Mouse (Mus musculus): ENCODE results near the gene Pank4. TPM values are rescaled to one million over a fixed set of nuclear protein-coding genes. Genes with fewer than 3 reads are reported as not detected.

Gene Pank4
- 36.6 and 36.8 TPM in 2 replicates for polyA plus RNA-seq (2015; fragmentation: Nextera tagmentation; extraction: Ambion mirVana)

DNA sequence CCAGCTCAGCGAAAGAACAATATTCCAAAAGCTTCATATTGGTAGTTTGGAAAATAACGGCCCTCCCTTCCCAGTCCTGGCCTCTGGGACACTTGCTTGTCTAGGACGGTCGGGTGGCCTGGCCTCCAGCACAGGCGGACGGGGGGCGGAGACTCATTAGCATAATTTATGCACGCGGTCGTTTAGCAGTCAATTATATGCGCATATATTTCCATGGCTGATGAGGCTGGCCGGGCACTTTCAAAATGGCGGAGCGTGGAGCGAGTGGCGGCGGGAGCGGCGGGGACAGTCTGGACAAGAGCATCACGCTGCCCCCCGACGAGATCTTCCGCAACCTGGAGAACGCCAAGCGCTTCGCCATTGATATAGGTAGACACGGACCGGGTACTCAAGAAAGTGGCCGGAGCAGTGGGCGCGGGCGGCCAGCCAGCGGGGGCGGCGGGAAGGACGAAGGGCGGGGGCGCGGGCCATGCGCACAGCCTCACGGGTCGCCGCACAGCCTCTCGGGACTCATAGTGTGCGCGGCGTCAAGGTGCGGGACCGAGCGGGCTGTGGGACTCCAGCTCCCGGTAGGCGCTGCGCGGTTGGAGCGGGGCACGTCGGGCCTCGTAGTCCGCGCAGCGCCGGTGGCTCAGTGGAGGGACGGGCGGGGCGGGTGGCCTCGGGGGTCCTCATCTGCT is at the start of gene Pank4:
Gene Pank4 (plus strand): TSS at position 223 of the 680 bp plus-strand sequence.
- Histone ChIP-seq H3K9me3 (no peaks in the 10 kb centered on the region), H3K4me2 (peak within 1 kb of the TSS; percentile 90), H3K4me3 (peak within 1 kb of the TSS; percentile 86), H3K4me1 (replicated peaks) (peaks cover 70% of the 10 kb centered on the region), H3K9ac (peak within 1 kb of the TSS; percentile 92), H3K36me3 (peaks cover 2% of the 10 kb centered on the region), H3K27me3 (peaks cover 9% of the 10 kb centered on the region), H3K27ac (replicated peaks) (peak within 1 kb of the TSS; percentile 97)
- under 1% methylated on average over 64 of the region's 66 CpGs for whole genome bisulfite sequencing
- ATAC-seq (ENCODE audit: low read depth): peak; percentile 91

DNA sequence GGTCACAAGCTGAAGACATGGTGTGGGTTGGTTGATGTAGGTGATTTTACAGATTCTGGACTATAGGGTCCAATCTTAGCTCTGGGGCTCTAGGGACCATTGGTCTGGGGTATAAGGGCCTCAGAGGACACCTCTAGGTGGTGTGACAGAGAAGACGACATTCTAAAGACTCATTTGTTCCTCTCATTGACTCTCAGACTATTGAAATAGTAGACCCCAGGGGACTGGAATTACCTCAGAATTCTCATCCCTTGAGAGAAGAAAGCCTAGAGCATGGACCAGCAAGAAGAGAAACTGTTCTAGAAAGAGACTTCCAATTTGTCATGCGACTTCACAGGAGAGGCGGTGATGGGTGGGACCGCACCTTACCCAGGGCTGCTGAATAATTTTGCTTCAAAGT is 49.7 kb upstream of the Pank4 start:
- Histone ChIP-seq H3K27ac (replicated peaks) (no peak overlapping the region), H3K4me3 (no peak overlapping the region), H3K9ac (no peak overlapping the region), H3K36me3 (no peaks in the 10 kb centered on the region), H3K9me3 (no peaks in the 10 kb centered on the region), H3K4me1 (replicated peaks) (no peaks in the 10 kb centered on the region), H3K4me2 (no peak overlapping the region), H3K27me3 (no peaks in the 10 kb centered on the region)
- WGBS: 90% methylated on average over 4 of the region's 4 CpGs
- no peak for ATAC-seq (ENCODE audit: low read depth)

DNA sequence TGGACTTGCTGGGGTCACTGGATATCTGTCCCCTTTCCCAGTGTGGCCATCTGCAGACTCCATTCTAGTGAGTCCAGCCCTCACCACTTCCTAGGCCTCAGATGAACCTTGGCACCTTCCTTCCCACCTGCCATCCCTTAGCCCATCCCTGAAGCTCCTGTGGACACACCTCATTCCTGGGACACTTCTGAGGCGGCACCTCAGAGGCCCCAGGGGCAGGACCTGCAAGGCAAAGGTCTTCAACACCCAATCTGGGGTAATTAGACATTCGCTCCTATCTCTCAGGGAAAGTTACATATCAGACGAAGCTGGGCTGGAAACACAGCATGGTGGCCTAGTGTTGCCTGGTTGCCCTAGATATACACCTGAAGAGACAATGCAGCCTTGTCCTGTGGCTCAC is 49.2 kb upstream of the Pank4 start:
- H3K36me3 ChIP-seq: no peaks in the 10 kb centered on the region
- no peaks in the 10 kb centered on the region for H3K4me1 ChIP-seq (replicated peaks)
- H3K27ac ChIP-seq (replicated peaks): no peak overlapping the region
- H3K4me2 ChIP-seq: no peak overlapping the region
- H3K9ac ChIP-seq: no peak overlapping the region
- H3K27me3 ChIP-seq: no peaks in the 10 kb centered on the region
- H3K9me3 ChIP-seq: no peaks in the 10 kb centered on the region
- no peak for ATAC-seq (ENCODE audit: low read depth)
- H3K4me3 ChIP-seq: no peak overlapping the region
- WGBS: 82% methylated on average over 3 of the region's 3 CpGs

DNA sequence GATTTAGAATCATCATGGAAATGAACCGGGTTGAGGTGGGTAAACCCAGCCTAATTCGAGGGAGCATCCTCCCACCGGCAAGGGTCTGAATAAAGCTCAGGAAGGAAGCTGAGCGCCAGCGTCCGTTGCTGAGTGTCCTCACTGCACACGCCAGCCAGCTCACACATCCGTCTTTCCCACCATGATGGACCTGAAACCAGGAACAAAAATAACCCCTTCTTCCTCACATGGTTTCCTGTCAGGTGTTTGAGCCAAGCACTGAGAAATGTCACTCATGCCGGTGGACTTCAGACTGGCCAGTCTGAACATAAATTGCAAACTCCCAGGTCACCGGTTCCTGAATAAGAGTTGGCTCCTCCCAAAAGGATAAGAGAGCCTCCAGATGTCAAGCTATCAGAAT is 48.6 kb upstream of the Pank4 start:
- H3K4me2 ChIP-seq: no peak overlapping the region
- no peak overlapping the region for H3K27ac ChIP-seq (replicated peaks)
- WGBS: 86% methylated on average over 10 of the region's 10 CpGs
- H3K4me1 ChIP-seq (replicated peaks): no peaks in the 10 kb centered on the region
- H3K27me3 ChIP-seq: no peaks in the 10 kb centered on the region
- no peaks in the 10 kb centered on the region for H3K9me3 ChIP-seq
- no peak for ATAC-seq (ENCODE audit: low read depth)
- H3K4me3 ChIP-seq: no peak overlapping the region
- no peak overlapping the region for H3K9ac ChIP-seq
- H3K36me3 ChIP-seq: no peaks in the 10 kb centered on the region

DNA sequence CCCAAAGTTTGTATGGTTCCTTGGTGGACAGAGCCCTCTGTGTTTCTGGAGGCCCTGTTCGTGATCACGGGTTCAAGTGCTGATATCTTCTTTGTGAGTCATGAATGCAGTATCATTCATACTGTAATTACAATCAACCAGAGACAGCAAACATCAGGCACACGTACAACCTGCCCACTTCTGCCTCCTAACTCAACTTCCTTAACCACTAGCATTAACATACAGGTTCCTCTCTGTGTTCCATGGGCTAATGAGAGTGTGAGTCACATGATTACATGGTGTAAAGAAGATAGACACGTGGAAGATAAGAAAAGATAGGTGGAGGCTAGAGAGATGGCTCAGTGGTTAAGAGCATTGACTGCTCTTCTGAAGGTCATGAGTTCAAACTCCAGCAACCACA is 47.3 kb upstream of the Pank4 start:
- Histone ChIP-seq H3K27ac (replicated peaks) (no peak overlapping the region), H3K4me3 (no peak overlapping the region), H3K9ac (no peak overlapping the region), H3K4me1 (replicated peaks) (no peaks in the 10 kb centered on the region), H3K9me3 (no peaks in the 10 kb centered on the region), H3K4me2 (no peak overlapping the region), H3K36me3 (no peaks in the 10 kb centered on the region), H3K27me3 (no peaks in the 10 kb centered on the region)
- no peak for ATAC-seq (ENCODE audit: low read depth)
- WGBS: 85% methylated on average over 4 of the region's 4 CpGs

DNA sequence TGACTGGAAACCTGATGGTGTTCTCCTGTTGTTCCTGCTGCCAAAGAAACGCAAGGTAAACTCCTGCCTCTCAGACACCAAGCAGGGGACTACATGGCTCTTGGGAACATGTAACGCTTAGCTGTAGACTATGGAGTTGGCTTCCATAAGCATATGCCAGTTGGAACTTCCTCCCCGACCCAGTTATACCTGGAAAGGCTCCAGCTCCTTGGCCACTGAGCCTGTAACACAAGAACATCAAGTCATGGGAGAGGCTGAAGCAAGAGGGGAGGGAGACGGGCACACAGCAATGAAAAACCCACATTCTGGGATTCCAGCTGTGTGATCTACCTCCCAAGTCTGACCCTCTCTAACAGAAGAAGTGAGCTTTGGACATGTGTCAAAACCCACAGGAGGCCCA is 41.6 kb upstream of the Pank4 start:
- Histone ChIP-seq H3K4me2 (no peak overlapping the region), H3K9me3 (no peaks in the 10 kb centered on the region), H3K4me3 (no peak overlapping the region), H3K36me3 (no peaks in the 10 kb centered on the region), H3K9ac (no peak overlapping the region), H3K27ac (replicated peaks) (no peak overlapping the region), H3K4me1 (replicated peaks) (no peaks in the 10 kb centered on the region), H3K27me3 (no peaks in the 10 kb centered on the region)
- ATAC-seq (ENCODE audit: low read depth): no peak
- 78% methylated on average over 4 of the region's 4 CpGs for WGBS

DNA sequence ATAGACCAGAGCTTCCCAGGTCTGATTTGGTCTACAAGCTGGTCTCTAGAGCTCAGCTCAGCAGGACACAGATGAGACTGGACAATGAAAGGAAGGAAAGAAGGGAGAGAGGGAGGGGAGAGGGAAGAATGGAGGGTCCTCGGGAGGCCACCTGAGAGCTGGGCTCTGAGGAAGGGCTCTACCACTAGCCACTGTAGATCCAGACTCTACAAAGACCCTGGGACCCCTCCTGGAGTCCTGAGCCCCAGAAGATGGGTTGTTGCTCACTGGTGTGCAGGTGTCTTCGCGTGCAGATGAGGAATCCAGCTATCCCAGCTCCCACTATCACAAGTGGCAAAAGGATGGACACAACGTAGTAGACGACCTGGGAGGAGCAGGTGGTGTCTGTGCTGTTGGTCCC is 41.0 kb upstream of the Pank4 start:
- no peaks in the 10 kb centered on the region for H3K4me1 ChIP-seq (replicated peaks)
- no peak overlapping the region for H3K27ac ChIP-seq (replicated peaks)
- no peaks in the 10 kb centered on the region for H3K27me3 ChIP-seq
- no peak overlapping the region for H3K9ac ChIP-seq
- H3K4me2 ChIP-seq: no peak overlapping the region
- no peaks in the 10 kb centered on the region for H3K9me3 ChIP-seq
- no peaks in the 10 kb centered on the region for H3K36me3 ChIP-seq
- ATAC-seq (ENCODE audit: low read depth): no peak
- no peak overlapping the region for H3K4me3 ChIP-seq
- 87% methylated on average over 5 of the region's 5 CpGs for WGBS

DNA sequence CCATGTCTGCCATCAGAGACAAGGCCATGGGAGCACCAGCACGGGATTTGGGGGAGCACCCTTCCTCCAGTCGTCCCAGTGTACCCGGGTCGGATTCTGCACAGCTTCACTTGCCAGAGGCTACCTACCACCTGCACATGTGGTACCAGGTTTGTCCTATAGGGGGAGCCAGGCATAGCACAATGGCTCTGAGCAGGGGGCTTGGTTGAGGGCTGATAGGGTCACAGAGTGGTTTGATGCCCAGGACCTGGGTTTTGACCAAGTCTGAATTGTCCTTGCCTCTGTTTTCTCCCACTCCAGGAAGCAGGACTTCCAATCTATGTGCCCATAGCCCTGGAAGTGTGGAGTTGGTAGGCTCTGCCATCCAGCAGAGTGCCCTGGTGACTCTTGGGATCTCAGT is 38.5 kb upstream of the Pank4 start:
- Histone ChIP-seq H3K27me3 (no peaks in the 10 kb centered on the region), H3K36me3 (no peaks in the 10 kb centered on the region), H3K4me1 (replicated peaks) (no peaks in the 10 kb centered on the region), H3K9ac (no peak overlapping the region), H3K4me3 (no peak overlapping the region), H3K9me3 (no peaks in the 10 kb centered on the region), H3K4me2 (no peak overlapping the region), H3K27ac (replicated peaks) (no peak overlapping the region)
- 50% methylated on average over 4 of the region's 4 CpGs for WGBS
- ATAC-seq (ENCODE audit: low read depth): no peak

DNA sequence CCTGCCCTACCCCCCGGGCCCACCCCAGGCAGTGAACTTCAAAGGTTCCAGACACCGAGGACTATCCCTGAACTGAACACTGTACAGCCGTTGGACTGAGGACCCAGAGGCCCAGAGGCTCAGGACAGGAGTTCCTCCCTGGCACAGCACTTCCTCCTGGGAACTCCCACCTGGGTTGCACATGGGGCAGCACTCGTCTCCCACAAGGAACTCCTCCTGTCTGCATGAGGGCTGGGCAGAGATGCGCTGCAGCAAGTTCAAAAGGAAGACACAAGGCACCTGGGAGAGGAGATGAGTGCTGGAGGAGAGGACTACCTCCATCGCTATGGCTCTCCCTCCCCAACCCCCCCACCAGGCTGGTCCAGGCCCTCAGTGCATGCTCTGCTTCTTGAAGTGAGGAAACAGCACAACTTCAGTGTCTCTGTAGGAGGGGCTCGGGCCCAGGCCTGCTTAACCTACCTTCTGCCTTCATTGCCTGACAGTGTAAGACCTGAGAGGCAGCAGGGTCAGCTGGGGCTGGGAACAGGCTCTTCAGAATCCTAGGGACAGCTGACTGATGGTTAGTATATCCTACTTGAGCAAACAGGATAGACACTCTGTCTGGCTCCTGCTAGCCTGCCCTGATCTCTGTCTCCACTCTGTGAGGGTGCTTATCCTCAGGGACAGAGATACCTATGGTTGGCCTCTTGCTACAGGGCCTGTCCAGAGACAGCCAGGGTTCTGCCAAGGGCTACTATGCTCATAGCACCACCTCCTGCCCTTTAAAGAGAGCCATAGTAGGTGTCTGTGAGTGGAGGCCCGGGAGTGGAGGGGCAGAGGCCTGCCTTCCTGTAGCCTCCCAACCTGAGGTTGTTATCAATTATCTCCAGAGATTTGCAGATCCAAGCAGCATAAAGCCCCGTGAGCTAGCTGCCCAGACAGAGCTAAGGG is 36.7 kb upstream of the Pank4 start:
- no peaks in the 10 kb centered on the region for H3K9me3 ChIP-seq
- no peaks in the 10 kb centered on the region for H3K36me3 ChIP-seq
- no peak for ATAC-seq (ENCODE audit: low read depth)
- no peak overlapping the region for H3K4me3 ChIP-seq
- H3K27ac ChIP-seq (replicated peaks): peak overlapping the region; percentile 13; the same call in 1 of the 2 replicates
- no peak overlapping the region for H3K9ac ChIP-seq
- no peaks in the 10 kb centered on the region for H3K27me3 ChIP-seq
- peak overlapping the region; percentile 13; the same call in 1 of the 2 replicates for H3K4me2 ChIP-seq
- 66% methylated on average over 9 of the region's 9 CpGs for WGBS
- H3K4me1 ChIP-seq (replicated peaks): no peaks in the 10 kb centered on the region

DNA sequence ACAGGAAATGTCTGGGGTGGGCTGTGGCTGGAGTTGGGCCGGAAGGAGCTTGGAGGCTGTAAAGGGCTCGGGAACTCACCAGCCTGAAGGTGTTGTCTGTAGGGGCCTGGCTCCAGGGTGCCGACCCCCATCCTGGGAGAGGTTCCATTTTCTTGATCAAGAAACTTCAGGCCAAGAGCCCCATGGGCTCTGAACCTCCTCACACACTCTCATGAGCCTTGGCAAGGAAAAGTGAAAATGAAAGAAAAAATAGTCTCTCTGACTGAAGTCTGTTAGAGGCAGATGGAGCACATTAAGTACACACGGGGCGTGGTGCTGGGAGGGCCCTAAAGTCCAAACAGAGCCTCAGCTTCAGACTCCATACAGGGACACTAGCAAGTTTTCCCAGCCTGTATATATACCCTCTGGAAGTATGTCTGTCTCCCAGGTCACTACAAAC is 36.0 kb upstream of the Pank4 start:
- no peaks in the 10 kb centered on the region for H3K9me3 ChIP-seq
- WGBS: 66% methylated on average over 5 of the region's 5 CpGs
- H3K36me3 ChIP-seq: no peaks in the 10 kb centered on the region
- no peak overlapping the region for H3K9ac ChIP-seq
- ATAC-seq (ENCODE audit: low read depth): no peak
- H3K27ac ChIP-seq (replicated peaks): peak overlapping the region; percentile 13; the same call in 1 of the 2 replicates
- peak overlapping the region; percentile 13; the same call in 1 of the 2 replicates for H3K4me2 ChIP-seq
- no peaks in the 10 kb centered on the region for H3K27me3 ChIP-seq
- no peaks in the 10 kb centered on the region for H3K4me1 ChIP-seq (replicated peaks)
- no peak overlapping the region for H3K4me3 ChIP-seq

DNA sequence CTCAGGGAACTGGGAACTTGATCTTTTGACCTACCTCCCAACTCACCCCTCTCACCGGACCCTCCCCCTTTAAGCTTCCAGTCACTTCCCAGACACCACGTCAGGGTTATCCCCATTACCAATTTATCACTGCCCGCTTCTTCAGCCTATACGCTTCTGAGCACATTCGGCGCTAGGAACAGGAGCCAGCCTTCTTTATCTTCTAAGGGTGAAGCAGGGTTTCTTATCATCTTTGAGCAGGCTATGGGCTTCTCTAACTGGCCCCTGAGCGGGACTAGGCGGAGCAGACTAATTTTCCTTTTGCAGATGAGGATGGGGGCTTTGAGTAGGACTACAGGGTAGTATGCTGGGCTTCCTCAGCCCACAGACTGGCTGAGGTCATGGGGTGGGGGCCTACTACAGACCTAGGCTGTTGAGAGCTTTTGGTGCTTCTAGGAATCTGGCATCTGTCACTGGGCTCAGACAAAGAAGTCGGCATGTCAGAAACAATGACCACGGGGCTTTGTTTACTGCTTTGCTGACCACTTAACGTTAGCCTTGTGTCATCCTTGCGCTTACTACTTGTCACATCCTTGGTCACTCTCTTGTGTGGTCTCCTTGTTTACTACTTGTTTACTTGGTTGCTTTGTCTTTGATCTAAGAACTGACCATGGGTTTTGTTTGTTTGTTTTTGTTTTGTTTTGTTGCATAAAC is 35.4 kb upstream of the Pank4 start, which contains the start of gene Tnfrsf14:
Gene Tnfrsf14 (minus strand): TSS at position 169 of the 693 bp plus-strand sequence.
- no peaks in the 10 kb centered on the region for H3K27me3 ChIP-seq
- H3K9me3 ChIP-seq: no peaks in the 10 kb centered on the region
- peak within 1 kb of the TSS; percentile 13; the same call in 1 of the 2 replicates for H3K27ac ChIP-seq (replicated peaks)
- H3K9ac ChIP-seq: no peak within 1 kb of the TSS
- WGBS: 52% methylated on average over 12 of the region's 12 CpGs
- ATAC-seq (ENCODE audit: low read depth): no peak
- no peak within 1 kb of the TSS for H3K4me3 ChIP-seq
- H3K36me3 ChIP-seq: no peaks in the 10 kb centered on the region
- no peaks in the 10 kb centered on the region; the same call in 1 of the 2 replicates for H3K4me1 ChIP-seq (replicated peaks)
- H3K4me2 ChIP-seq: peak within 1 kb of the TSS; percentile 13; the same call in 1 of the 2 replicates

All from neural tube, embryonic 13.5 days (tissue).